Mouse (Mus musculus): ENCODE measurements around the gene Arhgap45. TPM values are rescaled to one million over a fixed set of nuclear protein-coding genes. Genes with fewer than 3 reads are reported as not detected.
A peak's percentile ranks its signal among the peaks of the same experiment; 100 is the strongest.

The Arhgap45 gene
- polyA plus RNA-seq, 1 experiment from 2014 or later = 1.7 TPM

GRCm38 (mm10) chr10:80025044-80025347, 8.5 kb downstream of the Arhgap45 start:
- 61% methylated on average over 4 of the region's 4 CpGs for WGBS
- no peak overlapping the region for H3K9ac ChIP-seq
- no peaks in the 10 kb centered on the region for H3K9me3 ChIP-seq (ENCODE audit: control insufficient read depth, low read length)
- H3K27ac ChIP-seq = no peak overlapping the region
- H3K36me3 ChIP-seq (replicated peaks; ENCODE audit: control insufficient read depth, insufficient read depth) = no peaks in the 10 kb centered on the region
- no peak overlapping the region for H3K4me3 ChIP-seq (replicated peaks; ENCODE audit: low read length)
- peaks cover 7% of the 10 kb centered on the region for H3K27me3 ChIP-seq (ENCODE audit: control insufficient read depth, insufficient read depth, low read length)
- DNase-seq (ENCODE audit: low spot score) (no peak), ATAC-seq (ENCODE audit: low FRiP score) (no peak)
- no peak overlapping the region for H3K4me2 ChIP-seq (replicated peaks)
- no peaks in the 10 kb centered on the region for H3K4me1 ChIP-seq (replicated peaks; ENCODE audit: control insufficient read depth, insufficient read depth, low read length)

GRCm38 (mm10) chr10:80025463-80025862, 9.0 kb downstream of the Arhgap45 start:
- DNase-seq (ENCODE audit: low spot score) (no peak), ATAC-seq (ENCODE audit: low FRiP score) (no peak)
- Histone ChIP-seq H3K9me3 (ENCODE audit: control insufficient read depth, low read length) (no peaks in the 10 kb centered on the region), H3K36me3 (replicated peaks; ENCODE audit: control insufficient read depth, insufficient read depth) (no peaks in the 10 kb centered on the region), H3K27me3 (ENCODE audit: control insufficient read depth, insufficient read depth, low read length) (peaks cover 2% of the 10 kb centered on the region; the same call in 1 of the 2 replicates), H3K4me1 (replicated peaks; ENCODE audit: control insufficient read depth, insufficient read depth, low read length) (no peaks in the 10 kb centered on the region), H3K4me3 (replicated peaks; ENCODE audit: low read length) (no peak overlapping the region), H3K27ac (no peak overlapping the region), H3K9ac (no peak overlapping the region), H3K4me2 (replicated peaks) (no peak overlapping the region)
- 77% methylated on average over 10 of the region's 10 CpGs for WGBS

GRCm38 (mm10) chr10:80025889-80026288, 9.4 kb downstream of the Arhgap45 start:
- Histone ChIP-seq H3K4me2 (replicated peaks) (no peak overlapping the region), H3K27me3 (ENCODE audit: control insufficient read depth, insufficient read depth, low read length) (no peaks in the 10 kb centered on the region), H3K27ac (no peak overlapping the region), H3K9me3 (ENCODE audit: control insufficient read depth, low read length) (no peaks in the 10 kb centered on the region), H3K4me3 (replicated peaks; ENCODE audit: low read length) (no peak overlapping the region), H3K4me1 (replicated peaks; ENCODE audit: control insufficient read depth, insufficient read depth, low read length) (no peaks in the 10 kb centered on the region), H3K36me3 (replicated peaks; ENCODE audit: control insufficient read depth, insufficient read depth) (no peaks in the 10 kb centered on the region), H3K9ac (no peak overlapping the region)
- ATAC-seq (ENCODE audit: low FRiP score) = no peak
- DNase-seq (ENCODE audit: low spot score) = no peak
- WGBS = 67% methylated on average over 12 of the region's 12 CpGs

DNA sequence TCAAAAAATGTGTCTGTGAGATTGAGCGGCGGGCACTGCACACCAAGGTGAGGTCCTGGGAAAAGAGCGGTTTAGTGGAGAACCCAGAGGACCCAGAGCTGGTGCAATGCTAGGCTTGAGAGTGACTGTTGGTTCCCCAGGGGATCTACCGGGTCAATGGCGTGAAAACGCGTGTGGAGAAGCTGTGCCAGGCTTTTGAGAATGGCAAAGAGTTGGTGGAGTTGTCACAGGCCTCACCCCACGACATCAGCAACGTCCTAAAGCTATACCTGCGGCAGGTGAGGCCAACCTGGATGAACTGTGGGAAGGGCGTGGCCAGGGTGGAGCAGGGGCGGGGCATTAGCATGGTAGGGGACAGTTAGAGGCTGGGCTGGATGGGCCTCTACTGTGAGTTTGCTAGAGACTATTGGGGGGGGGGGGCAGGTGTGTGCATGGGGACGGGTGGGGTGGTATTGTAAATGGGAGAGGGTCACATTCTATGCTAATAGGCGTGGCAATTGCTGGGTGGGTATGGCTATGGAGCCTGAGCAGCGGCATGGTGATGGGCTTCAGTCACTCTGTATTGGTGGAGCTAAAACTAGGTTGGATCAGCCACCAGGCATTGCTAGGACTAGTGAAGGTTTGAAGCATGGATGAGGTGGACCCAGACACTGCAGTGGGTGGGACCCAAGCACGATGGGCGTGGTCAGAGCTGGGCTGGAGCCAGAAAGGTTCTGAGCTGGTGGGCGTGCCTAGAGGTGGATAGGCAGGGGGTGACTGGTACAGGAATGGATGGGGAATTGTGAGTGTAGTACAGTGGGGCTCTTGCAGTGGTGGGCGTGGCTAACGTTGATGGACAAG, 11.4 kb downstream of the Arhgap45 start:
- Histone ChIP-seq H3K27me3 (ENCODE audit: control insufficient read depth, insufficient read depth, low read length) (no peaks in the 10 kb centered on the region), H3K4me2 (replicated peaks) (no peak overlapping the region), H3K9me3 (ENCODE audit: control insufficient read depth, low read length) (no peaks in the 10 kb centered on the region), H3K9ac (no peak overlapping the region), H3K4me1 (replicated peaks; ENCODE audit: control insufficient read depth, insufficient read depth, low read length) (no peaks in the 10 kb centered on the region), H3K4me3 (replicated peaks; ENCODE audit: low read length) (no peak overlapping the region), H3K36me3 (replicated peaks; ENCODE audit: control insufficient read depth, insufficient read depth) (no peaks in the 10 kb centered on the region), H3K27ac (no peak overlapping the region)
- WGBS = 71% methylated on average over 20 of the region's 20 CpGs
- ATAC-seq (ENCODE audit: low FRiP score) (no peak), DNase-seq (ENCODE audit: low spot score) (no peak)

- H3K4me3 ChIP-seq (replicated peaks; ENCODE audit: low read length) = no peak overlapping the region
- no peak overlapping the region for H3K27ac ChIP-seq
- no peaks in the 10 kb centered on the region for H3K27me3 ChIP-seq (ENCODE audit: control insufficient read depth, insufficient read depth, low read length)
- 91% methylated on average over 13 of the region's 13 CpGs for WGBS
- H3K9me3 ChIP-seq (ENCODE audit: control insufficient read depth, low read length) = no peaks in the 10 kb centered on the region
- H3K36me3 ChIP-seq (replicated peaks; ENCODE audit: control insufficient read depth, insufficient read depth) = no peaks in the 10 kb centered on the region
- DNase-seq (ENCODE audit: low spot score) (no peak), ATAC-seq (ENCODE audit: low FRiP score) (no peak)
- no peak overlapping the region for H3K4me2 ChIP-seq (replicated peaks)
- no peaks in the 10 kb centered on the region for H3K4me1 ChIP-seq (replicated peaks; ENCODE audit: control insufficient read depth, insufficient read depth, low read length)
- no peak overlapping the region for H3K9ac ChIP-seq
Observed at GRCm38 (mm10) chr10:80028521-80028846, 12.0 kb downstream of the Arhgap45 start.

- DNase-seq (ENCODE audit: low spot score) (no peak), ATAC-seq (ENCODE audit: low FRiP score) (no peak)
- H3K4me1 ChIP-seq (replicated peaks; ENCODE audit: control insufficient read depth, insufficient read depth, low read length) = no peaks in the 10 kb centered on the region
- H3K27ac ChIP-seq = no peak overlapping the region
- peaks cover 8% of the 10 kb centered on the region for H3K36me3 ChIP-seq (replicated peaks; ENCODE audit: control insufficient read depth, insufficient read depth)
- H3K4me2 ChIP-seq (replicated peaks) = no peak overlapping the region
- 73% methylated on average over 9 of the region's 9 CpGs for WGBS
- H3K27me3 ChIP-seq (ENCODE audit: control insufficient read depth, insufficient read depth, low read length) = no peaks in the 10 kb centered on the region
- H3K4me3 ChIP-seq (replicated peaks; ENCODE audit: low read length) = no peak overlapping the region
- no peak overlapping the region for H3K9ac ChIP-seq
- no peaks in the 10 kb centered on the region for H3K9me3 ChIP-seq (ENCODE audit: control insufficient read depth, low read length)
Observed at GRCm38 (mm10) chr10:80030191-80030590, 13.7 kb downstream of the Arhgap45 start.

DNA sequence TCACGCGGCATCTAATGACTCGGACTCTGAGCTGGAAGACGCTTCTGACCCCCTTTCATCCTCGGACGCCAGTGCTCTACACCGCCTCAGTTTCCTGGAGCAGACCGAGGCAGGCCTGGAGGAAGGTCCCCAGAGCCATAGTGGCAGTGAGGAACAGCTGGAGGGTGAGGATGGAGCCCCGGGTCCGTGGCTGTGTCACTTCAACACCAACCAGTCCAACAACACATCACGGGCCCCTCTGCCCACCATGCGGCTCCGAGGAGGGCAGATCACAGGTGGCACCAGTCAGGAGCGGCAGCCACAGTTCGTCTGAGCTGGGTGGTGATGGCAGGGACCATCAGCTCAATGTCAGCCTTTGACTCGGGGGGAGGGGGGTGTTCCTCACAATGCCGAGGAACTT, 14.3 kb downstream of the Arhgap45 start:
- no peak overlapping the region for H3K27ac ChIP-seq
- no peaks in the 10 kb centered on the region for H3K9me3 ChIP-seq (ENCODE audit: control insufficient read depth, low read length)
- WGBS = 83% methylated on average over 17 of the region's 17 CpGs
- no peaks in the 10 kb centered on the region for H3K4me1 ChIP-seq (replicated peaks; ENCODE audit: control insufficient read depth, insufficient read depth, low read length)
- no peak for ATAC-seq (ENCODE audit: low FRiP score)
- H3K27me3 ChIP-seq (ENCODE audit: control insufficient read depth, insufficient read depth, low read length) = no peaks in the 10 kb centered on the region
- no peak for DNase-seq (ENCODE audit: low spot score)
- peaks cover 14% of the 10 kb centered on the region for H3K36me3 ChIP-seq (replicated peaks; ENCODE audit: control insufficient read depth, insufficient read depth)
- H3K4me2 ChIP-seq (replicated peaks) = no peak overlapping the region
- no peak overlapping the region for H3K4me3 ChIP-seq (replicated peaks; ENCODE audit: low read length)
- no peak overlapping the region for H3K9ac ChIP-seq

GRCm38 (mm10) chr10:80032799-80033480, 16.5 kb downstream of the Arhgap45 start:
- Histone ChIP-seq H3K9me3 (ENCODE audit: control insufficient read depth, low read length) (no peaks in the 10 kb centered on the region), H3K4me1 (replicated peaks; ENCODE audit: control insufficient read depth, insufficient read depth, low read length) (no peaks in the 10 kb centered on the region; the same call in 1 of the 2 replicates), H3K27ac (no peak overlapping the region), H3K9ac (no peak overlapping the region), H3K4me2 (replicated peaks) (no peak overlapping the region), H3K27me3 (ENCODE audit: control insufficient read depth, insufficient read depth, low read length) (no peaks in the 10 kb centered on the region), H3K36me3 (replicated peaks; ENCODE audit: control insufficient read depth, insufficient read depth) (peaks cover 36% of the 10 kb centered on the region), H3K4me3 (replicated peaks; ENCODE audit: low read length) (no peak overlapping the region)
- 75% methylated on average over 5 of the region's 5 CpGs for WGBS
- DNase-seq (ENCODE audit: low spot score) = no peak
- ATAC-seq (ENCODE audit: low FRiP score) = no peak

DNA sequence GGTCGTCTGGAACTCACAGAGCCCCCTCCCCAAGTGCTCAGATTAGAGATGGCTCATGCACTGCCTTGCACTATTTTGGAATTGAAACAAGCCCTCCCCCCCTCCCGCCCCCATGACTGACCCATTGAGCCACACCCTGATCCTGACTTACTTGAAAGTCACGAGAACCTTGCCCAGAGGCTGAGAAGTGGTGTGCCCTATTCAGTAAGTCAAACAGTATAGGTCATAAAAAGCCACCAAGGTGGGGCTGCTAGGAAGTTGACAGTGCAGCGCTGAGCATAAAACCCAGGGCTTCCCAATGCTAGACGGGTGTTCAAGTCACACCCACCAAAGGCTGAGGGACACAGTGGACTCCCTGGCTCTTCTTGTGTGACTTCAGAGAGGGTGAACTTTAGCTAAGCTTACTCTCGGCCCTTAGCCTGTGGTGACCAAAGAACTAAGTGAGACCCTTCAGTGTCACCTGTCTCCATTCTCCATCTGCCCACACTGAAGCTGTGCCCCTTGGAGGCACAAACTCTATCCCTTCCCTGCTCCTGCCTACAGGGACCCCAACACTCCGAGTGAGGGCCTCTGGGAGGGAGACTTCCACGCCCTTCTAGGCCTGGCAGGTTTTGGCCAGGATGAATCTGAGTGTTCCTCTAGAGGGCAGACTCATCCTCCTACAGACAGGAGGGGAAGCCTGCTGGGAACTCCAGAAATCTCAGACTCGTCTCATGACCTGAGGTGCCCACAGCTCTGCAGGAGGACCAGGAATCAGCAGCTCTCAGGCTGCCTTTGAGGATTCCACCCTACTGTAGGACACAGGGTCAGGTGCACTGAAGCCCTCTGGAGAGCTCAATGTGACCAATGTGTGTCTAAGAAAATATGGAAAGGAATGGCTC, 17.3 kb downstream of the Arhgap45 start:
- no peak overlapping the region for H3K9ac ChIP-seq
- DNase-seq (ENCODE audit: low spot score) = peak; percentile 30
- ATAC-seq (ENCODE audit: low FRiP score) = no peak
- H3K36me3 ChIP-seq (replicated peaks; ENCODE audit: control insufficient read depth, insufficient read depth) = peaks cover 41% of the 10 kb centered on the region
- WGBS = 51% methylated on average over 9 of the region's 9 CpGs
- H3K27me3 ChIP-seq (ENCODE audit: control insufficient read depth, insufficient read depth, low read length) = no peaks in the 10 kb centered on the region
- no peaks in the 10 kb centered on the region for H3K9me3 ChIP-seq (ENCODE audit: control insufficient read depth, low read length)
- no peak overlapping the region for H3K27ac ChIP-seq
- no peak overlapping the region for H3K4me3 ChIP-seq (replicated peaks; ENCODE audit: low read length)
- peaks cover 7% of the 10 kb centered on the region for H3K4me1 ChIP-seq (replicated peaks; ENCODE audit: control insufficient read depth, insufficient read depth, low read length)
- H3K4me2 ChIP-seq (replicated peaks) = no peak overlapping the region
